Mouse (Mus musculus) megakaryocyte, adult 5-6 weeks (primary cell): ENCODE results near the gene Abhd14a. TPM values are rescaled to one million over a fixed set of nuclear protein-coding genes. Genes with fewer than 3 reads are reported as not detected.

Source experiments
- ATAC-seq: 2 replicates; pipeline ENCODE4 v1.8.0; 2016; ENCODE audit warnings: mild to moderate bottlenecking, inconsistent platforms; ENCODE audit not compliant: poor library complexity, severe bottlenecking
- total RNA-seq, 2 experiments: library from RNA; stranded (forward) in 1 of 2; stranded (reverse) in 1 of 2; fragments of 153-499, 151-499 nt in 1 of 2; fragments of 221-1000, 200-1000 nt in 1 of 2; gene quantifications; 2 replicates each; pipeline versions ENCODE4 v1.2.3 to v1.2.4; 2015 to 2017

The Abhd14a gene
- total RNA-seq, 2 experiments from 2014 or later, result 2.2 to 3.9 TPM

DNA sequence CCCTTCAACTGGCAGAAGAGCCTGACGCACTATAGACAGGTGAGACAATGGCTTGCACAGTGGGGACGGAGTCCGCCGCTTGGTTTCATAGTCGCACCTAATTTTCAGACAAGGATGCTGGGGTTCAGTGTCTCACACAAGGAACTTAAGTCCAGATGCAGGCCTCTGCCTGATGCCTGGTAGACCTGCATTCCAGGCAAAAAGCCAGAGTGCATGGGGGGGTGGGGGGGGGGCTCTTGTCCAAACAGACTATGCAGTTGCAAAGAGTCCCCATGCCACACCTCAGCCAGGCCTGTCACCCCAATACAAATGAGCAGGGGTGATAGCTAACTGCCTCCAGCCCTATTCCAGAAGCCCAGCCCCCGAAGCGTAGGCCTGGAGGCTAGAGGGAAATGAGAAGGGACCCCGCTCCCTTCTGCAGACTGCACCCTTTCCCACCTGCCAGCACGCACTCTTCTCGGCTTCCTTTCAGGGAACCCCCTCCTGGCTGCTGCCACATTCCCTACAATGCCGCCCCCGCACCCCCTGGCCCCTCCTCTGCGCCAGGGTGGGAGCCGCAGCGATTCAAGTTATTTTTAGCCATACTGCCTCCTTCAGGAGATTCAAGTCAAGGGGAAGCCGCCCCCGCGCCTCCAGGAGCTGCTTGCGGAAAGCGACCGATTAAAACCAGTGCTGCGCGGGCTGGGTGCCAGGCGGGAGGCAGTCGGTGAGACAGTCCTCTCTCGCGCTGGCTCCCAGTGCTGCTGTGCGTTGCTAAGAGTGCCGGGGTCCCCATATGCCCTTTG is 29.4 kb downstream of the Abhd14a start:
- peak; percentile 31; the same call in 1 of the 2 replicates for ATAC-seq

- no peak for ATAC-seq
These were observed 30.7 kb downstream of the Abhd14a start for GRCm38 (mm10) chr9:106416826-106417225.

DNA sequence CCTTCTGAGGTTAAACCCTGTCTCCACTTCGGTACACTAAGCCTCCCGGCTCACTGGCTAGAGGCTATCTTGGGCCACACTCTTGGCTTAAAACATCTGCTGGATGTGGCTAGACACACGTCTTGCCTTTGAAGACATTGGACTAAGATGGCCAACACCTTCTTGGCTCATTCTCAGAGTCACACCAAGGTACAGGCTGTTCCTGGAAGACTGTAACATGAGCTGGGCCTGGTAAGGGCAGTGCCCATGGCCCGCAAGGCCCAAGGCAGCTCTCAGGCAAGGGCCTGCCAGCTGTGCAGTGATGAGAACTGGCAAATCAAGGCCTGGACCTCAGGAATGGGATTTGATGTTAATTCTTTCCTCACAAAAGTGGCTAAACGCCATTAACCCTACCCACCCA is 33.9 kb downstream of the Abhd14a start:
- no peak for ATAC-seq

GRCm38 (mm10) chr9:106412210-106412609 is 35.3 kb downstream of the Abhd14a start:
- no peak for ATAC-seq

- ATAC-seq, result 0 out of 2 replicates have a peak, but pooled peaks have one; percentile 9
These were observed 35.7 kb downstream of the Abhd14a start for GRCm38 (mm10) chr9:106411729-106412128.

DNA sequence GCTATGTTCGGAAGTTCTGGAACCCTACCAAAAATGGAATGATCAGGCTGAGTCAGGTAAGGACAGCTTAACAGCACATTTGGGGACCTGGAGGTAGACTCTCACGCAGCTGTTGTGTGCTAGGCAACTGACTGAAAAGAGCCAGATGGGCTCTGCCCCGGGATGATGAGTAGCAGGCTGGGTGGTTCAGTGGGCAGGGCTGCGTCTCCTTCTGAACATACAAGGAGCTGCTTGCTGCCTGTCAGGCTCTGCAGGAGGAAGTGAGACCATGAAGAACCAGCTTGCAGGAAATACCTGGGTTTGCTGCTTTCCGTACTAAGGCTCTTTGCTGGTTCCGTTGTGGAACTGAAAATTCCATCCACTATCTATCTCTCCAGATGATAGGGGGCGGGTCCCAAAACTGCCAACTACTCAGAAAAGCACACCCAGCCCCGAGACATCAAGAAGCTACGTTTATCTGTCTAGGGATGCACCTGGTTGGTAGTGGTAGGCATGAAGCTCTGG is 36.3 kb downstream of the Abhd14a start:
- ATAC-seq, result peak; percentile 78

GRCm38 (mm10) chr9:106410086-106410650 is 37.3 kb downstream of the Abhd14a start:
- ATAC-seq, result no peak

DNA sequence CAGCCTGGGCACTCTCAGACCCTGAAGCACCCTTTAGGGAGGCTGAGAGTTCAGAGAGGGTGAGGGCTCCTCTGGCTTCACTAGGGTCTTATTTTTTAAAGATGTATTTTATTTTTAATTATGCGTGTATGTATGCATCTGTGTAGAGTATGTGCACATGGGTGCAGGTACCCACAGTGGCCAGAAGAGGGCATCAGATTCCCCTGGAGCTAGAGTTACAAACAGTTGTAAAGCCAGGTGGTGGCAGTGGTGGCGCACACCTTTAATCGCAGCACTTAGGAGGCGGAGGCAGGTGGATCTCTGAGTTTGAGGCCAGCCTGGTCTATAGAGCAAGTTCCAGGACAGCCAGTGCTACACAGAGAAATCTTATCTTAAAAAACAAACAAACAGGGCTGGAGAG is 38.4 kb downstream of the Abhd14a start:
- no peak for ATAC-seq

DNA sequence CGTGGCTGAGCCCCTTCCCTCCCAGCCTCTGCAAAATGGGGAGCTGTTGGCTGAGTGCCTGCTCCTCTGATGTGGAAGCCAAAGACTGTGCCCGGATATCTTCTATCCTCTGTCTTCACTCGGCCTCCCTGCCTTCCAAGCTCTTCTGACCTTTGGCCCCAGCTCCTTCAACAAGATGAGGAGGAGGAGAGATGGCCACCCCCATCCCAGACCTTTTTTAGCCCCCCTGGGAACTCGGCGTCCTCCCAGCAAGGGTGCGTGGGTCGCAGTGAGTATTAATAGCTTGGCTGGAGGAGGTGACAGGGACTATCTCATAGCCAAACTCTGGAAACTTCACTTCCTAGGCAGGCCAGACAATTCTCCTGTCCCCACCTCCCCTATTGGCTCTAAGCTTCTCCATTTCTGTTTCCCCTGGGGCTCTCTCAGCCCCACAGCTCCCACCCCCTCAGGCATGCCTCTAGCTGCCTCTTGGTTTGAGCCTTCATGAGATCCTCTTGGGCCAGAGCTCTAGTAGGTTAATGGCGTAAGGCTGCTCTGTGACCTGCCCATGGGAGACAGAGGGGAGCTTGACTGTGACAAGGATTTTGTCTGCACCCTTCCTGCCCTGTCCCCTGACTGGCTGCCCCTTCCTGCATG is 40.9 kb downstream of the Abhd14a start:
- ATAC-seq, result no peak

DNA sequence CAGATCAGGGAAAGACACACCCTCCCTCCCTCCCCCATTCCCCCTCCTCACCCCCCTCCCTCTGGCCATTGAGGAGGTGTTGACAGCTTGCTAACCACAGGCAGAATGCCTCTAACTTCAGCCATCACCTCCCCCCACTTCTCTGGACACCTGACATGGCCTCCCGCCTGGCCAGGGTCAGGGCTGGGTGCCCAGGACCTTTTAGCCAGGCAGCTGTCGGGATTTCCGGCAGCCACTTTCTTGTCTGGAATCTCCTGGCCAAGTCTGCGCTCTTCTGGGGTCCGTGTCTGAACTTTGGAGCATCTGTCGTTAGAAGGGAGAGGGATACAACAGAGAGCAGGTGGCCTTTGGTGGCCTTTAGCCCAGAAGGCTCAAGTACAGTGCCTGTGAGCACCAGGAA is 42.2 kb downstream of the Abhd14a start:
- no peak for ATAC-seq

GRCm38 (mm10) chr9:106402607-106403375 is 44.7 kb downstream of the Abhd14a start:
- no peak for ATAC-seq

DNA sequence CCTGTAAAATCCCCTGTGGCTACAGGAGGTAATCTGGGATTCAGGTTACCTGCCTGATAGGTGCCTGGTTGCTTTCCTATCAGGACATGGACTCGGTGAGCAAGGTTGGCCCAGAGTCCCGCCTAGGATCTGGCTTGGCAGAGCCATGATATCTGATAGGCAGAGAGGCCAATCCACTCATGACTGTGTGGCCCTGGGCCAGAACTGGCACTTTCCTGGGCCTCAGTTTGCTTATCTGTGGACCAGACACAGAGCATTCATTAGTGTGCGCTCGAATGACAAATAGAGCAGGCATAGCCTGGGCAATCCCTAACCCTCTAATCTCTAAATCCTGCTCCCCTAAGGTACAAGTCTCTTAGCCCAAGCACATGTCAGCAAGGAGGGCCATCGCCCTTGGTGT is 45.3 kb downstream of the Abhd14a start:
- ATAC-seq, result no peak

GRCm38 (mm10) chr9:106399808-106400207 is 47.7 kb downstream of the Abhd14a start:
- ATAC-seq, result no peak

DNA sequence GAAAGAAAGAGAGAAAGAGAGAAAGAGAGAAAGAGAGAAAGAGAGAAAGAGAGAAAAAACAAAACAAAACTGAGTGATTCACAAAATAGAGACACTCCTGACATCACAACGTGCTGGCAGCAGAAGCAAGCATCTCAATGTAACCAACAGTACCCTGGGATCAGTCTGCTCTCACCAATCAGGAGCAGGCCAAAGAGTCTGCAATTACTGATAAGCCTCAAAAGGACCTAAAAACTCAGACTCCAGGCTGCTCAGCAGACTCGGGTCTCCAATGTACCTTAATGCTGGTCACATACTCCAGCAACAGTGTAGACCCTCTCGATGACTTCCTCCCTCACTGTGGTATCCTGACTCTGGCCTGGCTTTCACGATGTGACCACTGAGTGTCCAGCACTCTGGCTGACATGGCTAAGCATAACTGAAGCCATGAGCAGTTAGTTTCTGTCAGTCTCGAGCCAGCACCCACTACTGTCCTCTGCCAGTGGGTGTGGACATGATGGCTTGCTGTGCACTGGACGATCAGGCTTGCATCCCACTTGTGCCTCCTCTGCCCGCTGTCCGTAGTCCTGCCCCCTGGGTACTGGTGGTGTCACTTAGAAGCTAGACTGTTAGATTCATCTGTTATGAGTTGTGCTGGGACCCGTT is 48.7 kb downstream of the Abhd14a start:
- no peak for ATAC-seq

GRCm38 (mm10) chr9:106397733-106398132 is 49.7 kb downstream of the Abhd14a start:
- ATAC-seq, result no peak

GRCm38 (mm10) chr9:106394649-106395602 is 52.6 kb downstream of the Abhd14a start:
- ATAC-seq, result peak; percentile 80

DNA sequence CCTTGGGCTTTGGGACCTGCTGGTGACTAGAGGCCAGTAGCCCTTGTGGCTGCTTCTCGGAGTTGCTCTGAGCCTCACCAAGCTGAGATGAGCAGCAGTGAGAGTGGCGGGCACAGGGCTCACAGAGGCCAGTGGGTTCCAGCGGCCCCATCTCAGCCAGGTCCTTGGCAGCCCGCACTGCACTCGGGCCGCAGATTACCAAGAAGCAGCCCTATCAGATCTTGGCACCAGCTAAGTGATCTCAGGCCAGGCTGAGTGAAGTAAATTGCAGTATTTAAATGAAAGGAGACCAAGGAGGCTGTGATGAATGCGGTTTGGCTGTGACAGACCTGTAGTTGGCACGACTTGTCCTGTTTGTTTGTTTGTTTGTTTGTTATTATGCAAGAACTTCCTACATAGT is 53.9 kb downstream of the Abhd14a start:
- ATAC-seq, result no peak

DNA sequence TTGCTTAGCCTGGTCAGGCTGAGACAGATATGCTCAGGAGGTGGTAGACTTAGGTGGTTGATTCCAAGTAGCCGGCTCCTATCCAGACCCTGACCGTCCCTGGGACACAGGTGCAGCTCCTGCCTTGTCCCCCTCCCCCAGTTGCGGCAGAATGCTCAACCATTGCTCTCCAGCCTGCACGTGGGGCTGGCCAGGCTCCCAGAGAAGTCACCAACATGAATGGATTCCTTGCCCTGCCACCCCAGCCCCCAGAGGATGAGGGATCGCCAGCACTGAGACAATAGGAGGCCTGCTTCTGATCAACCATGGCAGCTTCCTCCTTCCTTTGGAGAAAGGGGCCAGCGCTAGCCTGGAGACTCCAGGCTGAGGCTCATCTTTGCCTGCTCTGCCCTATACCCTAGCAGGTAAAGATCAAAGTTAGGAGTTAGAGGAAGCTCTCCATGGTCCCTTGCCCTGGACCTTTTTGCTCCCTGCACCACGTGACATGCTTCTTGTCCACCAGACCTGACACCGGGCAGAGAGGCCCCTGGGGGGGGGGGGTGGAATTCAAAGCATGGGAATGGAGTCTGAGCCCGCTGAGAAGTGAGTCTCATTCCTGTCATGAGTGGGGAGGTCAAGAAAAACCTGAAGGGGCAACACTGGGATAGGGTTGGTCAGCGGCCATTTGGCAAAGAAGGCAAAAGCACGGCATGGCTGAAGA is 54.5 kb downstream of the Abhd14a start:
- no peak for ATAC-seq
